ENCODE assay signal across 19 mouse cellular contexts in the genomic region with DNA sequence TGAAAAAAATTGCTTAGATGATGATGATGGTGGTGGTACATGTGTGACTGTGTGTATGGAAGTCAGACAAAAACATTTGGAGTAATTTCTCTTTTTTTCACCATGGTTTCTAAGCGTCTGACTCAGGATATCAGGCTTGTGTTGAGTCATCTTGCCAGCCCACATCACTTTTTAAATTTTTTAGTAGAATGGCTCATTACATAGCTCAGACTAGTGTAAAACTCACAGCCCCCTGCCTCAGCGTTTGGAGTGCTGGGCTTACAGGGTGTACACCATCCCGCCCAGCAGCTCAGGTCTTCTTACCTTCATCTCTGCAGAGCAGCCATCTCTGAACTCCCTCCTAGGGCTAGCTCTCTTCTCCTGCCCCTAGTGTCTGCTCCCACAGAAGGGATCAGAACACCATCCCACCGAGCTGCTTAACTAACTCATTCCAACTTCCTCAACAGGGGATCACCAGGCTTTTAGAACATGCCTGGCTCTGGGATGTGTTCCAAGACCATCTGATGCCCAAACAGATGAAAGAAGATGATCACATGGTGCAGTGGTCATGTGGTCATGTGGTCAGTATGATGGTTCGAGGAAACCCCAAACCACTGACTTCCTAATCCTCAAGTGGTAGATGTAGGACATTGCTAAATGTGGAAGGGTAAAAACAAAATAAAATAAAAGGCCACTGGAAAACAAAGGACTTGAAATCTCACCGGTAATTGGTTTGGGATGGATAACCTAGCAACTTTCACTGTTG.
"Had no signal": no experiment of that assay in that cellular context is flagged by ENCODE, and none has a peak within 500 bp of the region (broad histone marks: within the 10 kb centered on the region; RNA-seq: fewer than 3 reads in every experiment).

No protein-coding gene starts in this region.

- DNase-seq: lung, adult 18-20 months; lung, embryonic 14.5 days; lung, postnatal 10 days; lung, postnatal 4 days; midbrain, embryonic 14.5 days; retina, postnatal 1 day; right cerebral cortex, adult 18-20 months; right cerebral cortex, postnatal 25 days; right cerebral cortex, postnatal 4 days; spleen, adult 18-20 months; thymus, adult 18-20 months; thymus, postnatal 14 days; thymus, postnatal 36 days had no signal

- H3K36me3 ChIP-seq: midbrain, embryonic 10.5 days; midbrain, embryonic 12.5 days; neural tube, embryonic 13.5 days; neural tube, embryonic 15.5 days; stomach, embryonic 15.5 days had no signal

- H3K4me3 ChIP-seq: midbrain, embryonic 10.5 days; midbrain, embryonic 12.5 days; neural tube, embryonic 13.5 days; neural tube, embryonic 15.5 days; stomach, embryonic 15.5 days had no signal

- ATAC-seq: midbrain, embryonic 16.5 days had no signal

- H3K4me2 ChIP-seq: lung, embryonic 14.5 days; midbrain, embryonic 12.5 days; neural tube, embryonic 13.5 days; neural tube, embryonic 15.5 days; stomach, embryonic 15.5 days had no signal

- H3K27me3 ChIP-seq: neural tube, embryonic 15.5 days; stomach, embryonic 15.5 days had no signal
